Comparison of ENCODE assay signal across 10 mouse cellular contexts in genomic region chr4:117587447-117587846, GRCm38 (mm10). TPM values are rescaled to one million over a fixed set of nuclear protein-coding genes. Genes with fewer than 3 reads are reported as not detected.
DNase-seq lines count a peak whose midpoint lies in the region; ATAC-seq and TF ChIP-seq lines count a peak whose summit lies in the region.
"Had no signal": no experiment of that assay in that cellular context is flagged by ENCODE, and none has a peak within 500 bp of the region (broad histone marks: within the 10 kb centered on the region; RNA-seq: fewer than 3 reads in every experiment).

No protein-coding gene starts in this region.

- no peak for DNase-seq in hindbrain, embryonic 10.5 days (ENCODE audit: low spot score)
- no peak for DNase-seq in hindbrain, embryonic 11.5 days (ENCODE audit: low spot score)
- peak; percentile 16 for DNase-seq in right cerebral cortex, postnatal 4 days
- no peak for DNase-seq in right cerebral cortex, postnatal 14 days
- no peak for DNase-seq in B cell, adult 2 months
- no peak for DNase-seq in cerebellum, adult 11 months
- DNase-seq: adrenal gland, postnatal 14 days; cerebellum, postnatal 36 days; liver, postnatal 0 days had no signal

- TF ChIP-seq CTCF in intestine, postnatal 0 days (IDR thresholded peaks at IDR 0.05; ENCODE audit: low read depth) = peak; percentile 61

- no peak overlapping the region for H3K4me2 ChIP-seq in hindbrain, embryonic 11.5 days (replicated peaks; ENCODE audit: low read depth, low read length)
- no peak overlapping the region for H3K4me2 ChIP-seq in intestine, postnatal 0 days (replicated peaks; ENCODE audit: low read depth)

- peaks cover 39% of the 10 kb centered on the region for H3K4me1 ChIP-seq in hindbrain, embryonic 10.5 days (replicated peaks)
- 0 out of 2 replicates have a peak, but pooled peaks cover 2% of the 10 kb centered on the region for H3K4me1 ChIP-seq in hindbrain, embryonic 11.5 days (replicated peaks; ENCODE audit: control insufficient read depth, insufficient read depth, low read length)
- H3K4me1 ChIP-seq in intestine, postnatal 0 days (replicated peaks; ENCODE audit: control insufficient read depth, insufficient read depth, low read length) = no peaks in the 10 kb centered on the region

- WGBS in hindbrain, embryonic 10.5 days = 28% methylated on average over 4 of the region's 4 CpGs
- 39% methylated on average over 4 of the region's 4 CpGs for WGBS in hindbrain, embryonic 11.5 days
- 42% methylated on average over 4 of the region's 4 CpGs for WGBS in intestine, postnatal 0 days

- H3K4me3 ChIP-seq in hindbrain, embryonic 10.5 days = no peak overlapping the region
- no peak overlapping the region for H3K4me3 ChIP-seq in hindbrain, embryonic 11.5 days (ENCODE audit: low read depth, low read length)
- H3K4me3 ChIP-seq in intestine, postnatal 0 days (ENCODE audit: low read depth, low read length) = no peak overlapping the region

- H3K36me3 ChIP-seq in hindbrain, embryonic 10.5 days = peaks cover 62% of the 10 kb centered on the region
- no peaks in the 10 kb centered on the region for H3K36me3 ChIP-seq in hindbrain, embryonic 11.5 days (ENCODE audit: control insufficient read depth, insufficient read depth, low read length)
- H3K36me3 ChIP-seq in intestine, postnatal 0 days (ENCODE audit: control insufficient read depth, insufficient read depth) = peaks cover 65% of the 10 kb centered on the region

- no peaks in the 10 kb centered on the region for H3K9me3 ChIP-seq in hindbrain, embryonic 10.5 days
- no peaks in the 10 kb centered on the region for H3K9me3 ChIP-seq in hindbrain, embryonic 11.5 days (ENCODE audit: control insufficient read depth, low read length)
- no peaks in the 10 kb centered on the region for H3K9me3 ChIP-seq in intestine, postnatal 0 days (ENCODE audit: control insufficient read depth)

- peak overlapping the region; percentile 9; the same call in 1 of the 2 replicates for H3K27ac ChIP-seq in hindbrain, embryonic 10.5 days
- no peak overlapping the region for H3K27ac ChIP-seq in hindbrain, embryonic 11.5 days (ENCODE audit: low read depth, low read length)
- H3K27ac ChIP-seq in intestine, postnatal 0 days (ENCODE audit: low read depth, low read length) = no peak overlapping the region

- H3K9ac ChIP-seq in hindbrain, embryonic 11.5 days (ENCODE audit: low read depth, low read length) = no peak overlapping the region
- no peak overlapping the region for H3K9ac ChIP-seq in intestine, postnatal 0 days (ENCODE audit: low read depth, low read length)
- H3K9ac ChIP-seq: liver, postnatal 0 days had no signal

- no peak for ATAC-seq in hindbrain, embryonic 11.5 days (ENCODE audit: low FRiP score)
- ATAC-seq in intestine, postnatal 0 days = no peak
- ATAC-seq: liver, postnatal 0 days had no signal

- H3K27me3 ChIP-seq in hindbrain, embryonic 10.5 days (ENCODE audit: insufficient read depth, poor library complexity, severe bottlenecking) = peaks cover 86% of the 10 kb centered on the region
- peaks cover 2% of the 10 kb centered on the region; the same call in 1 of the 2 replicates for H3K27me3 ChIP-seq in hindbrain, embryonic 11.5 days (ENCODE audit: control insufficient read depth, insufficient read depth, low read length)
- no peaks in the 10 kb centered on the region for H3K27me3 ChIP-seq in intestine, postnatal 0 days (replicated peaks; ENCODE audit: control insufficient read depth, insufficient read depth, low read length)

RNA-seq across cellular contexts. Expression of gene Eri3, which starts 37.3 kb away (rescaled TPM):
- polyA plus RNA-seq in hindbrain, embryonic 10.5 days (2016; fragmentation: Nextera tagmentation; extraction: Ambion mirVana) = 112 and 142 TPM in 2 replicates
- polyA plus RNA-seq in hindbrain, embryonic 11.5 days (2014; fragmentation: Nextera tagmentation; extraction: Ambion mirVana) = 110 and 119 TPM in 2 replicates
- 46.3 and 54.7 TPM in 2 replicates for polyA plus RNA-seq in intestine, postnatal 0 days (2015; fragmentation: Nextera tagmentation; extraction: Ambion mirVana)
